Mouse (Mus musculus) neural tube, embryonic 10.5 days (tissue): ENCODE data around the gene Slc25a27.

ENCODE experiments used
- DNase-seq: peaks from one replicate; pipeline ENCODE4 v3.0.0-alpha.2; 2017; ENCODE audit warnings: low spot score; ENCODE audit errors: extremely low spot score

Gene Slc25a27

GRCm38 (mm10) chr17:43666576-43667289 lies at the start of gene Slc25a27:
TSS of gene Slc25a27 (minus strand) at chr17:43667214.
- DNase-seq: peak; percentile 88

- no peak for DNase-seq
Observed at GRCm38 (mm10) chr17:43716601-43717000, 49.6 kb upstream of the Slc25a27 start.

DNA sequence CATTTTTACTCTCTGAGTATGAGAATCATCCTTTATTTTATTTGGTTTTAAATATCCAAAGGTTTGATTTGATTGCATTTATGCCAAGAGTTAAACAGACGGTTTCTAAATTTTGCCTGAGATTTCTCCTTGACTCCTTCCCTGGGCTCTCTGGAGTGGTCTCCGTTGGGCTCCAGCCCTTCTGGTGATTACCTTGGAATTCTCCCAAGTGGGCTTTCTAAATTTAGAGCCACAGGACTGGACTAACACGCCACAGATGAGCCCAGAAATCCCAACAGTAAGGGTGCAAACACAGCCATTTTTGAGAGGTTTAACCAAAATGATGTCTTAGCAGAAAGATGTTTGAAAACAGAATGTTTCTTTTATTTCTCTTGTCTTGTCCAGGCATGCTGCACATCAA lies 47.2 kb upstream of the Slc25a27 start:
- DNase-seq: no peak

GRCm38 (mm10) chr17:43711557-43712352 lies 44.7 kb upstream of the Slc25a27 start:
- no peak for DNase-seq

DNA sequence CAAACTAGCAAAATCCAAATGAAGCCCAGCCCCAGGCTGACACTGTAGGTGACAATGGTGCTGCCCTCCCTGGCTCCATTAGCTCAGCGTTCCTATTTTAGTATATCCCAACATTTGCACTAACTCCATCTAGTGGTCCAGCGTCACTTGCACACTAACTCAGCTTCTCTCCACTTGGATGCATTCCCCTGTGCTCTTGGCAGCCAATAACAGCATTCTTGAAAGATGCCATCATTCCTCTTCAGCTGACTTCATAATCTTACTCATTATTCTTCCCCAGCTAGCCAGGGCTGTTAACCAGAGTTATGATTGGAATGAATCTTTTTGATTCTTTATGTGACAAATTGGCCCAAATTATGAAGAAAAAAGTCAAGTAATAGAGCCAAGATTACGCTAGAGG lies 40.2 kb upstream of the Slc25a27 start:
- DNase-seq: no peak

DNA sequence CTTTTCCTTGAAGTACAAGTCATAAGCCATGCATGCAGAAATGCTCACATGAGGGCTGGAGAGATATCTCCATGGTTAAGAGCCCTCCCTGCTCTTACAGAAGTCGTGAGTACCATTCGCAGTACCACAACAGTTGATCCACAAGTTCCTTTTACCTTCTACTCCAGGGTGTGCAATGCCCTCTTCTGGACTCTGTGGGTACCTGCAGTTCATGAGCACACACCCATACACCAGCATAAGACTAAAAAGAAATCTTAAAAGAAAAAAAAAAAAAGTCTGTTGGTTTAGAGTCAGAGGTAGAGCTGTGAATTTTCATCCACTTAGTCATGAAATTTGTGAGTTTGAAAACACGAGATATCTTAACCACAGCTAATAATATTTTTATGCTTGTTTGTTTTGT lies 39.7 kb upstream of the Slc25a27 start:
- DNase-seq: no peak

DNA sequence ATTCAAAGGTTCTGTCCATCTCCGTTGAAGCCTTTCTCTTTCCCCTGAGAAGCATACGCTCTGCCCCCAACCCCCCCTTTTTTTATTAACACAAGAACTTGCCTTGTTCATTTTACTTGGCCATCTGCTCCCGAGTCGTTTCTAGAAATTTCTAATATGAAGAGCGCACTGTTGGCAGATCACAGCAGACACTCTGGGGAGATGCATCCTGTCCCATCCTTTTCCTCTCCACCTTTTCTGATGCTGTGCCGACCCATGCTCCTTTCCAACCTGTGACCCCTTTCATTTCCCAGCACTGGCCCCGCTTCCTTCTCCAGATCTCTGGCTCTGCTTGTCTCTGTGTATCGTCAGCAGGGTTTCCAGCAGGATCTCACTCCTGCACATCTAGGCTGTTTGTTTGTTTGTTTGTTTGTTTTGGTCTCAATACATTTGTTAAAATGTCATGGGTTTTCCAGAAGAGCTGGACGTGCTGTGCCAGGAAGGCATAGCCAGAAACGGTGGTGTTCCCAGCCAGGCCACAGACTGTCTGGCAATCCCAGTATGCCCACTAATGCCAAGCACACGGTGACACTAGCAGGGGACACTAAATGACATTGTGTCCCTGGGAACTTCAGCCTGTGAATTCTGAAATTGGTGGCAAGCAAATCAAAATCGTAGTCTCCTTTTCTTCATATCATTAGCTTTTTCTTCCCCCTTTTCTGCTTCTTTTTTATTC lies 37.4 kb upstream of the Slc25a27 start:
- DNase-seq: no peak

GRCm38 (mm10) chr17:43701060-43701459 lies 34.0 kb upstream of the Slc25a27 start:
- peak; percentile 62 for DNase-seq

DNA sequence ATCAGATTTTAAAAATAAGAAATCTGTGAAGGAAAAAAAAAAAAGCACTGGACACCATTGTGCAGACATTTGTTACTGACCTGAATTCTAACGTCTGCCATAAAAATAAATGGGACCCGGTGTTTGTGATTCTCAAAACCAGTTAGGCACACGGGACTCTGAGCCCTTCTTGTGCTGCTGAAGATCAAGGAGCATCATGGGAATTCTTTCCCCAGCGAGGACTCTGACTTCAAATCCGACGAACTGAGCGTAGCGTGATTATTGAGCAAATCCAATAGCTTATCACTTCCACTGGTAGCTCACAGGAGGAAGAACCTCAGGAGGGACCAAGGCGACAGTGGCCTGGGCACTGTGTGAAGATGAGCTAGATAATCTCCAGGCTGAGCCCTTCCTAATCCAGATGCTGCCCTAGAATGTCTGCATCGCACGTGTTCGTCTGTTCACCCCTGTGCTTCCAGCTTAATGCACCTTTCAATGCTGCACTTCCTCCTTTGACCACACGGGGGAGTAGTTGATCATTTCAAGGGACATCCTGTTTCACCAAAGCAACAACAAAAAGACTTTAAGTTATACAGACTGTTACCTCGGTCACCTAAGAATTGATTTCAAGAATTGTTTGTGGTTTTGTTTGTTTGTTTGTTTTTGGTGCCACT lies 32.1 kb upstream of the Slc25a27 start:
- DNase-seq: peak; percentile 84

- no peak for DNase-seq
Observed at GRCm38 (mm10) chr17:43689591-43689990, 22.6 kb upstream of the Slc25a27 start.

DNA sequence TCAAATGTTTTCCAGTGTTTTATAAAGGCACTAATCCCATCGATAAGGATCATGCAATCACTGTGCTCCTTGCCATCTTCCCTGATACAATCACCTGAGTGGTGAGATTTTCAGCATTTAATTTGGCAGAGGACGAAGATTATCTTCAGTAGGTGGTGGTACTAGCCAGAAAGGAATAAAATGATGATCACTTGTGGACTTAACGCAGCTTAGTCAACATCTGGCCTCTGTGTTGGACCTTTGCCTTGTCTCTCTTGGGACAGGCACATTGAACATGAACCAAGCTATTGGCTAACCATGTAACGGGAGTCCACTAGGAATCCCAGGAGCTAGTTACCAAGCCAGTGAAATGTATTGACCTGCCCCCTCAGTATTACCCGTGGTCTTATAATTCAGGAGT lies 17.6 kb upstream of the Slc25a27 start:
- DNase-seq: no peak

DNA sequence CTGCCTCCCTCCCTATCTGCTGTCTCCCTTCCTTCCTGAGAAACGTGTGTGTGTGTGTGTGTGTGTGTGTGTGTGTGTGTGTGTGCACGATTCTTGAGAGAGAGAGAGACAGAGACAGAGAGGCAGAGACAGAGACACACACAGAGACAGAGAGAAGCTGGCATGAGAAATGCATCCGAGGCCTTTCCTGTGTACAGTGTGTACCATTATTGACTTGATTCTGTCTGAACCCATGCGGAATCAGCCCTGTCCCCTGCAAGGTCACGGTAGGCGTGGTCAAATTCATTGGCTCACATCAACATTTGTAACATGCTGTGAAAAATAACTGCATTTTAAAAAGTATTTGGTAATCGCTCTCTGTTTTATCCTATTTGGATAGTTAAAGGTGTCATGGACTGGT lies 17.1 kb upstream of the Slc25a27 start:
- DNase-seq: no peak

DNA sequence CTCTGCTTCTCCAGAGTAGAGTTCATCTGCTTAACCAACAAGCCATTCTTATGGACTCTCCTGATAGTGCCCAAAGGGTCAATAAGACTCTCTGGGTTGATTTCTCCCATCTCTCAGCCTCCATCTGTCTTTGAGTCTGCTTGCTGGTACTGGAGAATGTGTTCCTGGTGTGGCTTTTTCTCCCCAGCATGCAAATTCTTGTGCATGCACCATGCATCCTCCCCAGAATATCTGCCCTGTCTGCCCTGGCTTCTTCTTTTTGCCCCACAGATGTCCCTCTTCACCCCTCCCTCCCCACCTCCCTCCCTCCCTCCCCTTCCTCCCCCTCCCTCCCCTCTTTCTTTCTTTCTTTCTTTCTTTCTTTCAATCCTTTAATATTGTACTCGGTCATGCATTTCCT lies 10.3 kb upstream of the Slc25a27 start:
- DNase-seq: no peak

DNA sequence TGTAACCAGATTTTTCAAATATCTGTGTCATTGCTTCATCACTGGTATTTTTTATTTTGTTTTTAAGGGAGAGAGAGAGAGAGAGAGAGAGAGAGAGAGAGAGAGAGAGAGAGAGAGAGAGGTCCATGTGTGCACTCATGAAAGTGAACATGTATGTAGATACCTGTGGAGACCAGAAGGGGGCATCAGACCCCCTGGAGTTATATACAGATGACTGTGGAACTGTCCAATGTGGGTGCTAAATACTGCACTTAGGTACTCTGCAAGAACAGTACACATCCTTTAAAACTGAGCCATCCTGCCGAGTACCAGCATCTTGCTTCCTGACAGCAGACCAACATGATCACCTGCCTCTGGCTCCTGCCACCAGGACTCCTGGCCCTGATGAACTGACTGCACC lies 9.2 kb upstream of the Slc25a27 start:
- no peak for DNase-seq

- no peak for DNase-seq
Observed at GRCm38 (mm10) chr17:43675228-43675627, 8.2 kb upstream of the Slc25a27 start.

DNA sequence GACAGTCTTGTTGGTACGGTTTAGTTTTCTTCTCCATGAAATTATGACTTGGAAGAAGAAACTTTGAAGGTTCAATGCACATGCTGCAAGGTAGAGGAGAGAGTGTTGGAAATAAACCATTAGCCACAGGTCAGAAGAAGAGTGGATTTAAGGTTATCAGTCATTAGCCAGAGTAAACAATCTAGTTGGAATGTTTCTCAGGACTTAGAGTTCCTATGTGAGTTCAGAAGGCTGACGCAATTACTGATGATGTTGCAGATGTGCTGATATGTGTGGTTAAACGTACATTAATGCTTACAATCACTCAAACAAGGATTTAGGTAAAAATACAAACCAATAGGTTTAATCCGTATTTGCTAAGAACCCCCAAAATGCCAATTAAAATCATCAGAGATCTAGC lies 4.9 kb upstream of the Slc25a27 start:
- no peak for DNase-seq

- DNase-seq: no peak
Observed at GRCm38 (mm10) chr17:43669145-43669695, 2.2 kb upstream of the Slc25a27 start.

DNA sequence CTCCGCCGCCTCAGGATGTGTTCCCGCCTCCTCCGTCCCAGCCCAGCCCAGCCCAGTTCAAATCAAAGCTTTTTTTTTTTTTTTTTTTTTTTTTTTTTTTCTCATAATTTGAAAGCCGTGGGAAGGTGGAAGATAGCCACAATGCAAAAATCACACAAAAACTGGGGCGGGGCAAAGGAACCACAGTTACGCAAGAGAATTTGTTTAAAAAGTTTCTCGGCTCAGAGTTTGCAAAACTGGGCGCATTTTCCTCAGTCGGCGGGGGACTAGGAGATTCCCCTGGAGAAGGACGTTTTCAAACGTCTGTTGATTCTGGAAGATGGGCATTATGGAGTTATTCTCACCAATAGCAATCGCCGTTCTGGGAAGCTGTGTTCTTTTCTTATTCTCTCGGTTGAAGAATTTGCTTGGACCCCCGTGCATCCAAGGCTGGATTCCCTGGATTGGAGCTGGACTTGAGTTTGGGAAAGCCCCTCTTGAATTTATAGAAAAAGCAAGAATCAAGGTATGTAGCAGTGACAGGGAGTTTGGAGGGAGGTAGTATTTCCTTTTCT lies 353 bp upstream of the Slc25a27 start, which contains the start of gene Cyp39a1:
Cyp39a1 (plus strand) TSS at position 136 of the 554 bp plus-strand sequence.
- no peak for DNase-seq

GRCm38 (mm10) chr17:43651314-43652046 lies 15.5 kb downstream of the Slc25a27 start:
- DNase-seq: no peak
